Mouse (Mus musculus) heart, embryonic 14.5 days (tissue): ENCODE measurements at regions not wholly inside any gene's neighbourhood (a gene's known extent, or its start where the extent isn't known, plus 50 kb on each side); places are given as distances from the start of the nearest gene placed in this dataset.

Experiments
- ATAC-seq: fragments of 200-750 bp; cut with Nextera tagmentation; 2 replicates; pipeline ENCODE4 v1.8.0; 2017; ENCODE audit warnings: low read depth, moderate TSS enrichment; ENCODE audit not compliant: insufficient number of reproducible peaks, insufficient read depth, low FRiP score
- H3K27ac ChIP-seq, 2 experiments: fragments of 200-500 bp in 1 of 2; fragments of 300-500 bp in 1 of 2; sonication (generic) in 1 of 2; replicated peaks in 1 of 2; 2 replicates each; pipeline ENCODE4 v1.5.1; 2012 to 2014; ENCODE audit warnings: low read depth in 2 of 2, low read length in 2 of 2, control low read depth in 1 of 2, mild to moderate bottlenecking in 1 of 2, mixed read lengths in 1 of 2; ENCODE audit not compliant: control insufficient read depth in 1 of 2, insufficient read depth in 1 of 2
- H3K27me3 ChIP-seq: fragments of 300-500 bp; sonication (generic); 2 replicates; pipeline ENCODE4 v1.6.1; 2014; ENCODE audit warnings: mild to moderate bottlenecking, low read length, control low read depth; ENCODE audit not compliant: control insufficient read depth, insufficient read depth
- H3K36me3 ChIP-seq: fragments of 300-500 bp; sonication (generic); 2 replicates; pipeline ENCODE4 v1.6.1; 2014; ENCODE audit warnings: mild to moderate bottlenecking, control low read depth, low read length, mixed read lengths; ENCODE audit not compliant: control insufficient read depth, insufficient read depth
- H3K4me1 ChIP-seq, 2 experiments: fragments of 200-500 bp in 1 of 2; fragments of 300-500 bp in 1 of 2; sonication (generic) in 1 of 2; 2 replicates each; pipeline ENCODE4 v1.6.1; 2012 to 2014; ENCODE audit warnings: low read length in 2 of 2, control low read depth in 1 of 2, mixed read lengths in 1 of 2; ENCODE audit not compliant: control insufficient read depth in 2 of 2, insufficient read depth in 2 of 2
- H3K4me2 ChIP-seq: fragments of 300-500 bp; sonication (generic); 2 replicates; pipeline ENCODE4 v1.6.1; 2014; ENCODE audit warnings: mild to moderate bottlenecking, low read length
- H3K4me3 ChIP-seq, 2 experiments: fragments of 200-500 bp in 1 of 2; fragments of 300-500 bp in 1 of 2; sonication (generic) in 1 of 2; 2 replicates each; pipeline ENCODE4 v1.5.1; 2012 to 2014; ENCODE audit warnings: low read length in 2 of 2, mild to moderate bottlenecking in 2 of 2, control low read depth in 1 of 2, low read depth in 1 of 2, moderate library complexity in 1 of 2; ENCODE audit not compliant: control insufficient read depth in 1 of 2, insufficient read depth in 1 of 2
- H3K9ac ChIP-seq: fragments of 300-500 bp; sonication (generic); 2 replicates; pipeline ENCODE4 v1.6.1; 2014; ENCODE audit warnings: mild to moderate bottlenecking, low read length
- H3K9me3 ChIP-seq: fragments of 300-500 bp; sonication (generic); 2 replicates; pipeline ENCODE4 v1.6.1; 2016; ENCODE audit warnings: low read length, control low read depth; ENCODE audit not compliant: control insufficient read depth
- WGBS: fragments of 180-500 bp; shearing (Covaris S2); extraction: QIAGEN DNeasy Blood & Tissue Kit; methylation state at CpG from one replicate; pipeline ENCODE4 v1.1.7; 2014; 5-methylcytosine and 5-hydroxymethylcytosine counted together

DNA sequence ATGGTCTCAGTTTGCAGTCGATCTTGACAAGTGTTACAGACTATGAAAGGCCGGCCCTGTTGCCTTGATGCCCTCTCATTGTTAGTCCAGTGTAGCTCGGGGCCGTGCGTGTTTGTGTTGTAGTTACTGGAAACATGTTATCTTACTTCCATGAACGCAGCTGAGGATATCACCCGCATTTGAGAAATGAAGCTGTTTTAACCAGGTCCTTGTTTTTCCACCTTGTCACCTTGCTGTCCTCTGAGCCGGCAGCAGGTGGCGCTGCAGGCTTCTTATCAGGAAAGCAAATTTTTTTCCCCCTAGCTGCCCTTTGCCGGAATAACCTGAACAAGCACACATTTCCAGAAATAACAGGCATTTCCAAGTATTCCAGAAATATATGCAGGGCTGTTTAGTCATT lies 167.9 kb upstream of the Fermt1 start:
- peak overlapping the region; percentile 35 for H3K4me2 ChIP-seq
- no peak for ATAC-seq

DNA sequence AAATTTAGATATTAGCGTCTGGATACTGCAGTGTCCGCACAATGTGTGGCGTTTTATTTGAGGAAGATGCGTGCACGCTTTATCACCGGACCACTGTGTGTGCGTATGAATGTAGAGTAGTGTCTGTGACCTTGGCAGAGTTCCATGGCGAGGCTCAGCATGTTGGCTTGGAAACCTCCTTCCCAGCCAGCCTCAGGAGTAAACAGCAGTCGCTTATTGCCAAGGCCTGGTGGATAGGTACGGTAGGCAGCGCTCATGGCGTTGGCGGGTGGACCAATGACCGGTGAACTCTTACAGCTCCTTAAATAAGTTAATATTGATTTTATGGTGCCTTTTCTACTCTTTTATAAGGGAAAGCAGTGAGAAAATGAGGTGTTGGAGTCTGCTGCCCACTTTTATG lies 172.9 kb upstream of the Fermt1 start:
- no peak overlapping the region for H3K4me3 ChIP-seq
- H3K9ac ChIP-seq, result no peak overlapping the region
- peaks cover 5% of the 10 kb centered on the region; the same call in 1 of the 2 replicates for H3K27me3 ChIP-seq
- no peak overlapping the region for H3K4me2 ChIP-seq
- H3K36me3 ChIP-seq, result no peaks in the 10 kb centered on the region
- H3K4me1 ChIP-seq, result no peaks in the 10 kb centered on the region
- H3K9me3 ChIP-seq, result no peaks in the 10 kb centered on the region
- ATAC-seq, result no peak
- 87% methylated on average over 14 of the region's 14 CpGs for WGBS
- no peak overlapping the region for H3K27ac ChIP-seq

More for the DNA sequence above, 167.9 kb upstream of the Fermt1 start:
- H3K36me3 ChIP-seq, result no peaks in the 10 kb centered on the region
- H3K4me3 ChIP-seq, result no peak overlapping the region
- H3K9ac ChIP-seq, result no peak overlapping the region
- H3K9me3 ChIP-seq, result no peaks in the 10 kb centered on the region
- H3K27ac ChIP-seq, result no peak overlapping the region
- no peaks in the 10 kb centered on the region for H3K4me1 ChIP-seq
- 11% methylated on average over 10 of the region's 10 CpGs for WGBS
- H3K27me3 ChIP-seq, result peaks cover 5% of the 10 kb centered on the region; the same call in 1 of the 2 replicates

DNA sequence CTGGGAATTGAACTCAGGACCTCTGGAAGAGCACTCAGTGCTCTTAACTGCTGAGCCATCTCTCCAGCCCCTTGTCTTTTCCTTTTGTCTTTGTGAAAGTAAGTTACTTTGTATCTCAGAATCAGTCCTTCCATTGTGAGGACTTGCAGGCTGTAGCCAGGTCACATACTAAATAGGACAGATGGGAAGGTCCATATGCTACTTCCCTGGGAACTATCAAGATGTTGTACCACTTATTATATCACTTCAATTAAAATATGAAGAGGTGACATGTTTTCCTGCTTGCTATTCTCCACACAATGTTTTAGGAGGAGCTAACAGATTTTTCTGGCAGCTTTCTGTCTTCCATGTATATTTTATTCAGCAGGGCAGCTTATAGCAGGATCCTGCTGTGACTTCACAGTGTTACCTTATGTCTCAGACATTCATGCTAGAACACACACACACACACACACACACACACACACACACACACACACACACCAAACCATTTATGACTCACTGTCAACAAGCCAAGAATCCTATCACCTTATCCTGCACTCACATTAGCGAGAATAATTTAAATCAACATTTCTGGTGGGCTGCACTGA lies 179.6 kb upstream of the Fermt1 start:
- Histone ChIP-seq H3K36me3 (no peaks in the 10 kb centered on the region), H3K27me3 (peaks cover 8% of the 10 kb centered on the region; the same call in 1 of the 2 replicates), H3K4me2 (no peak overlapping the region), H3K27ac (no peak overlapping the region), H3K9ac (no peak overlapping the region), H3K4me3 (no peak overlapping the region), H3K4me1 (no peaks in the 10 kb centered on the region), H3K9me3 (no peaks in the 10 kb centered on the region)
- 69% methylated on average over 1 of the region's 1 CpGs for WGBS
- no peak for ATAC-seq

DNA sequence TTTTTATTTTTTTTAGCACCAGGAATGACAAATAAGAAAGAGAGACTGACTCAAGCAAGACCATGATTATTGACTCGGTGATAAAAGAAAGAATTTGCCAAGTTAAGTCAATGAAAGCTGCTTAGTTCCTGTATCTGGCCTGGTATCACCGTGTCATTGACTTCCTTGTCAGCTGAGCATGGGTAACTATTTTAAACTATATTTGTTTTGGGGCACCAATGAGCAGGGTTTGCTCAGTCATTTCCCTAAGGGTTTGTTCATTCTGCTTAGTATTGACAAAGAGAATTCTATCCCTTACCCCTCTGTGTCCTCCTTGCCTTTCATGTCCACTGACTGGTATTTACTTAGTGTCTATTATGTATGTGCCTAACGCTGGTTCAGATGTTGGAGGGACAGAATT lies 189.2 kb upstream of the Fermt1 start:
- no peak for ATAC-seq
- Histone ChIP-seq H3K4me3 (no peak overlapping the region), H3K9ac (no peak overlapping the region), H3K27me3 (peaks cover 23% of the 10 kb centered on the region), H3K36me3 (no peaks in the 10 kb centered on the region), H3K4me2 (no peak overlapping the region), H3K4me1 (peaks cover 8 to 10% of the 10 kb centered on the region in 2 experiments; a peak in 3 of 4 replicates), H3K27ac (no peak overlapping the region), H3K9me3 (no peaks in the 10 kb centered on the region)
- 59% methylated on average over 3 of the region's 3 CpGs for WGBS

DNA sequence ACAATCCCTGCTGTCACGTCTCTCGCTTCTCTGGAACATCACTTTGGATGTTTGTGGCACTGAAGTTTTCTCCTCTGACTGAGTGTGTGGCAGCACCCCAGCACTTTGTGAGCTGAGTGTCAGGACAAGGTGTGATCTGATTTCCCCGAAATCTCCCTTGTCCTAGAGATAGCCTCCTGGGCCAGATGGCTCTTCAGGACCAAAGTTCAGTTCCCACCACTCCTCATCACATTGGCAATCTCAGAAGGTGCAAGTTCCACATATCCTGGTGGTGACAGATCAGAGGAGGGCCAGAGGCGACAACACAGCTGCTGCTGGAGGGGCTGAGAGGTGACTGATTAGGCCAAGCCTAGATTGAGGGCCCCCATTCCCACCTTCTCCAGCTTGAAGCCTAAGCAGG lies 193.2 kb upstream of the Fermt1 start:
- no peak overlapping the region for H3K4me3 ChIP-seq
- H3K27ac ChIP-seq, result no peak overlapping the region
- H3K36me3 ChIP-seq, result no peaks in the 10 kb centered on the region
- H3K27me3 ChIP-seq, result peaks cover 30% of the 10 kb centered on the region
- no peaks in the 10 kb centered on the region for H3K9me3 ChIP-seq
- no peak overlapping the region for H3K4me2 ChIP-seq
- H3K9ac ChIP-seq, result no peak overlapping the region
- ATAC-seq, result peak; percentile 50; the same call in 1 of the 2 replicates
- WGBS, result 21% methylated on average over 4 of the region's 4 CpGs
- H3K4me1 ChIP-seq, result peaks cover 8 to 10% of the 10 kb centered on the region in 2 experiments; a peak in 3 of 4 replicates

DNA sequence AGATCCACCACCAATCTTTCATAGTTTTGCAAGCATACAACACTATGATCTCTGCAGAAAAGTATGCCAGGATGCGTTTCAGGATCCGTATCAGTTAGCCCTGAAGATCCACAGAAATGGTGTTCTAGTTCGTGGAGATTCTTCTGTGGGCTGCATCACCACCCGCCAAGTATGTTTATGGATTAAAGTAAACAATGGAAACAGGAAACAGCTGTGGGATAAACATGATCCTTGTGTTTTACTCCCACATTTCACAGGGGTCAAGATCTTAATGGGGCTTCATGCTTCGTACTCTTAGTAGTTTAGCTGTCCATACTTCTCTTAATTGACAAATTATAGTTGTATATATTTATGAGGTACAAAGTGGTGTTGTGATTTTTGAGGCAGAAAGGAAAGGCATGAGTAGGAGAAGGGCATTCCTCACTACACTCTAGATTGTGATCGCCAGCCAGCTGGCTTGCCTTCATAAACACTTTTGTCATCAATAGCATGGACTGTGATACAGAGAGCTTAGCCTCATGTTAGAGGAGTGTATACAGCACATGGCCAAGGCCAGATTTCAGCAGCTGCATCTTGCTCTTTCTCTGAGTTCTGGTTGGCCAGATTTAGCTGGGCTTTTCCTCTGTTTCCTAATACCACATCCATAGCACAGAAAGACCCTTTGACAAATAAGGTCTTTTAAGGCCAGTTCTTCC lies 195.8 kb upstream of the Fermt1 start:
- Histone ChIP-seq H3K27ac (no peak overlapping the region), H3K36me3 (no peaks in the 10 kb centered on the region), H3K4me3 (no peak overlapping the region), H3K4me2 (no peak overlapping the region), H3K9me3 (no peaks in the 10 kb centered on the region), H3K4me1 (peaks cover 7 to 9% of the 10 kb centered on the region in 2 experiments; a peak in 3 of 4 replicates), H3K27me3 (peaks cover 28% of the 10 kb centered on the region), H3K9ac (no peak overlapping the region)
- ATAC-seq, result no peak
- 72% methylated on average over 6 of the region's 6 CpGs for WGBS

DNA sequence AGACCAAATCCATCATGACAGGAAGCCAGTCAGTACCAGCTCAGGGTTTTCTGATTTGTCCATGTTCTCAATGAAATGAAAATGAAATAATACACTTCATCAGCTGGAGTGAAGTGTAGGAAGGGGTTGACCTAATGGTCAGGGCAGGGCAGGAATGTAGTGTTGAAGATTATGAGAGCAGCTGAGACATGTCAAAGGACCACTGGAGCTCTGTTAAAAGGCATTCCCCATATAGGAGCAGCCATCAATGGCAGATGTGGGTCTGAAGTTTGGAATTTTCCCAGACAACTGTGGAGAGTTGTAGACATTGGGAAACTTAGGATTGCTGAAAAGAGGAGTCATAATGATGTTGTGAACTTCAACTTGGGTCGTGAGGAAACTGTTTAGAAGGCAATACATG lies 206.8 kb upstream of the Fermt1 start:
- Histone ChIP-seq H3K9me3 (no peaks in the 10 kb centered on the region), H3K9ac (no peak overlapping the region), H3K27me3 (no peaks in the 10 kb centered on the region), H3K27ac (no peak overlapping the region), H3K36me3 (no peaks in the 10 kb centered on the region), H3K4me1 (no peaks in the 10 kb centered on the region), H3K4me3 (no peak overlapping the region), H3K4me2 (no peak overlapping the region)
- 31% methylated on average over 1 of the region's 1 CpGs for WGBS
- ATAC-seq, result no peak
